Mouse (Mus musculus) ovary, adult 2 months (tissue): ENCODE data around the gene Mthfd1l. TPM values are rescaled to one million over a fixed set of nuclear protein-coding genes. Genes with fewer than 3 reads are reported as not detected.

Source experiments
- polyA plus RNA-seq: library from polyadenylated mRNA; depleted of rRNA; stranded (reverse); fragments of >200 nt; gene quantifications from 2 replicates; pipeline ENCODE4 v1.2.3, GENCODE M21; 2012; rRNA removed

The Mthfd1l gene
- 3.7 and 4.1 TPM in 2 replicates for polyA plus RNA-seq

GRCm38 (mm10) chr10:3972981-3973588 lies at the start of gene Mthfd1l:
TSS of gene Mthfd1l (plus strand) at chr10:3973118.

Other genes starting within 250 kb of the Mthfd1l start
- gene Plekhg1, start 232.8 kb upstream of the Mthfd1l start, polyA plus RNA-seq, result 5.7 and 6.6 TPM in 2 replicates